Mouse (Mus musculus) gastrocnemius, adult 2 months (tissue): ENCODE data around the gene Mef2b. TPM values are rescaled to one million over a fixed set of nuclear protein-coding genes. Genes with fewer than 3 reads are reported as not detected.

Experiments used
- DNase-seq: peaks from one replicate; pipeline ENCODE4 v3.0.0; 2022
- H3K27ac ChIP-seq: fragments of 200-600 bp; 2 replicates; pipeline ENCODE4 v1.8.1; 2022; ENCODE audit warnings: mild to moderate bottlenecking
- H3K4me3 ChIP-seq: fragments of 200-600 bp; 2 replicates; pipeline ENCODE4 v1.8.1; 2022; ENCODE audit warnings: mild to moderate bottlenecking, moderate library complexity
- CTCF ChIP-seq: fragments of 200-600 bp; IDR thresholded peaks from 2 replicates; pipeline ENCODE4 v1.8.1; 2022; ENCODE audit warnings: antibody characterized with exemption, mild to moderate bottlenecking, moderate library complexity
- intact Hi-C: fragments of 180-260 bp; cut with DNase I; formaldehyde crosslinking; loops from one replicate; pipeline ENCODE4 v1.15.1; 2025
- total RNA-seq, 2 experiments: library from RNA; stranded (reverse); gene quantifications; 2 replicates each; pipeline ENCODE4 v1.2.3; 2021

Mef2b gene
- total RNA-seq, 2 experiments from 2014 or later = 0.31 to 0.56 TPM

GRCm38 (mm10) chr8:70118726-70119700, 20.5 kb upstream of the Mef2b start:
- Histone ChIP-seq H3K27ac (no peak overlapping the region), H3K4me3 (no peak overlapping the region)
- intact Hi-C loops = no loop called here
- no peak for TF ChIP-seq CTCF
- no peak for DNase-seq

GRCm38 (mm10) chr8:70120667-70121066, 18.8 kb upstream of the Mef2b start, which contains the start of gene Ncan:
Ncan (minus strand) TSS chr8:70120873.
- Histone ChIP-seq H3K27ac (no peak within 1 kb of the TSS), H3K4me3 (no peak within 1 kb of the TSS)
- TF ChIP-seq CTCF = no peak
- intact Hi-C loops = no loop called here
- peak; percentile 54 for DNase-seq

DNA sequence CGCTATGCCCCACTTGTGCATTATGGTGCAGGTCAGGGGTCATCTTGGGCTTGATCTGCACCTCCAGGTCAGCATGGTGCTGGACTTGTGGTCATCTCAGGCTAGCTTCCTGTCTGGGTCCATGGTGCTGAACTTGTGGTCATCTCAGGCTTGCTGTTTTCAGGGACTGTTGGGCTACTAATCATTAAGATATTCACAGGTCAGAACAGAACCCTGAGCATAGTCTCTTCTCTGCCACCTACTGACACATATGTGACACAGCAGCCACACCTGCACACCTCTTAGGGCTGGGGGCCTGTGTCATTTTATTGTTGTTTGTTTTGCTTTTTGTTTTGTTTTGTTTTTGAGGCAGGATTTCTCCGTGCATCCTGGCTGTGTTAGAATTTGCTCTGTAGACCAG, 16.6 kb upstream of the Mef2b start:
- intact Hi-C loops = loop anchor here (1.0 kb wide), 1 partner anchor 19 kb away; no protein-coding TSS in a partner anchor

DNA sequence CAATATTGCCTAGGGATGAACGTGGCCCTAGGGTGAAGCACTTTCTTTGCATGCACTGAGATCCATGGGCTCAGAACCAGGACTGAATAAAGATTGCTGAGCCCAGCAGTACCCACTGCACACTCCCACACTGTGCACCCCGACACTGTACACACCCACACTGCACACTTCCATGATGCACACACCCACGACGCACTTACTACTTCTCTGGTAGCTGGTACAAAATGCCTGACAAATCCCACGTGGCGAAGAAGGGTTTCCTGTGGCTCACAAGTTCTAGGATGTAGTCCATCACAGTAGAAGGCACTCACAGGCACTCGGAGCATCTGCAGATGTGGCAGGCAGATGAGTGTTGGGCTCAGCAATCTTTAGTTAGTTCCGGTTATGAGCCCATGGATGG, 14.5 kb upstream of the Mef2b start:
- TF ChIP-seq CTCF = no peak
- DNase-seq = no peak
- intact Hi-C loops = no loop called here

More for the DNA sequence above, 16.6 kb upstream of the Mef2b start:
- no peak for DNase-seq
- no peak overlapping the region for H3K4me3 ChIP-seq
- TF ChIP-seq CTCF = peak; percentile 73
- H3K27ac ChIP-seq = no peak overlapping the region

GRCm38 (mm10) chr8:70128435-70128834, 11.1 kb upstream of the Mef2b start:
- Histone ChIP-seq H3K27ac (peak overlapping the region; percentile 78), H3K4me3 (no peak overlapping the region)
- no peak for TF ChIP-seq CTCF
- intact Hi-C loops = no loop called here
- DNase-seq = peak; percentile 80

More for the DNA sequence above, 14.5 kb upstream of the Mef2b start:
- Histone ChIP-seq H3K4me3 (no peak overlapping the region), H3K27ac (no peak overlapping the region)

GRCm38 (mm10) chr8:70129309-70129952, 10.1 kb upstream of the Mef2b start:
- DNase-seq = peak; percentile 60
- Histone ChIP-seq H3K27ac (peak overlapping the region; percentile 78), H3K4me3 (no peak overlapping the region)
- intact Hi-C loops = no loop called here
- no peak for TF ChIP-seq CTCF

DNA sequence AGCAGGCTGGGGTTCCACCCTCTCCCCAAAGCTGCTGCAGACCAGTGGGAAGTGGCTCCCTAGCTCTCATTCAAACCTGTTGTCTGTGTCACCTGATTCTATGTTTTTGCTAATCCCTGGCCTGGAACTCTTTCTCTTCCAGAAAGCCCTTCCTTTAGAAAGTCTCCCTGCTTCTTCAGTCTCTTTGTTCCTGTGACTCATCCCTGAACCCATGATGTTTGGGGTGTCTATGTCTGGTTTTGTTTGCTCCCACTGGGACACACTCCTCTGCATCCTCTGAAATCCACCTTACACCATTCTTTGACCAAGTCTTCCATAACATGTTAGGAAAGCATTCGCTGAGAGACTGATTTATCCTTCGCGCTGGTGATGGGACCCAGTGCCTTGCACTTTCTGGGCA, 9.4 kb upstream of the Mef2b start:
- no peak for TF ChIP-seq CTCF
- no peak for DNase-seq
- peak overlapping the region; percentile 78 for H3K27ac ChIP-seq
- H3K4me3 ChIP-seq = no peak overlapping the region
- intact Hi-C loops = no loop called here

GRCm38 (mm10) chr8:70131166-70131883, 8.2 kb upstream of the Mef2b start, which contains the start of gene Nr2c2ap:
Nr2c2ap (plus strand) TSS chr8:70131333.
- Histone ChIP-seq H3K27ac (peak within 1 kb of the TSS; percentile 90), H3K4me3 (peak within 1 kb of the TSS; percentile 88)
- intact Hi-C loops = no loop called here
- peak; percentile 19; the same call in 1 of the 2 replicates for TF ChIP-seq CTCF
- peak; percentile 90 for DNase-seq

- H3K27ac ChIP-seq = no peak overlapping the region
- intact Hi-C loops = no loop called here
- TF ChIP-seq CTCF = no peak
- DNase-seq = no peak
- H3K4me3 ChIP-seq = no peak overlapping the region
These were observed 5.4 kb upstream of the Mef2b start for GRCm38 (mm10) chr8:70134086-70134485.

- Histone ChIP-seq H3K4me3 (no peak overlapping the region), H3K27ac (no peak overlapping the region)
- DNase-seq = no peak
- no peak for TF ChIP-seq CTCF
- intact Hi-C loops = no loop called here
These were observed 4.6 kb upstream of the Mef2b start for GRCm38 (mm10) chr8:70134931-70135330.

DNA sequence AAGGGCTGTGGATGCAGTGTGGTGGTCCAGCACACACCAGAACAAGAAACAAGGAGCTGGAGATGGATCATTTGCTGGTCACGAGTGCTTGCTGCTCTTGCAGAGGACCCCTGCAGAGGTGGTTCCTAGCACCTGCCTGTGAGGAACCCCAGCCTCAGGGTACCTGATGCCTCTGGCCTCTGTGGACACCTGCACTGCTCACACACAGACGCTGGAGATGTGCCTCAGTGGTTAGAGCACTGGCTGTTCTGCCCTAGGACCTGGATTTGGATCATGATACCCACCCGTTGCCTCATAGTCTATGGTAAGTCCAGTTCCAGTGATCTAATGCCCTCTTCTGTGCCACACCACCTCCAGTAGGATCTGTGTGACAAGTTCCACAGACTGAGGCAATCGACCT, 2.9 kb upstream of the Mef2b start:
- Histone ChIP-seq H3K27ac (no peak overlapping the region), H3K4me3 (no peak overlapping the region)
- TF ChIP-seq CTCF = no peak
- DNase-seq = no peak
- intact Hi-C loops = no loop called here

DNA sequence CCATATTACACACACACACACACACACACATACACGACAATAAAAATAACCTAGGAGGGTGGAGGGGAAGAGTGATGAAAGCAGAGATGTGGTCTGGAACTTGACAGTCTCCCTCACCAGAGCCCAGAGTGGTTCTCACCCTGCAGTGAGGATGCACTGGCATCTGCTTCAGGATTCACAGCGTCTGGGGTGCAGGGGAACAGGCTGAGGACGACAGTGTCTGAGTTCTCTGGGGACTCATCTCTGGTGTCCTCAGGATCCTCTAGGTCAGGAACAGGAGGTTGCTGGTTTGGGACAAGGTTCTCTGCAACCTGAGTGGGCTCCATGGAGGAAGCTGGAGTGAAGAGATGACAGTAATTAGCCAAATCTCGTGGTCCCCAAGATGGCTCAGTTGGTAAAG, 1.6 kb upstream of the Mef2b start:
- intact Hi-C loops = loop anchor here (2.0 kb wide), 1 partner anchor 35 kb away; the partner anchor contains the start of gene Tmem161a
- Histone ChIP-seq H3K4me3 (peak overlapping the region; percentile 94), H3K27ac (peak overlapping the region; percentile 94)
- DNase-seq = no peak
- TF ChIP-seq CTCF = no peak
